Mouse (Mus musculus) thymus, postnatal 10 days (tissue): Measurements from ENCODE around the gene Npr3.
"Not testable (repeated sequence)": the region's sequence is repeated elsewhere in the genome, so short reads cannot be mapped to it uniquely, and the experiment has no call there.

ENCODE experiments used
- DNase-seq, 2 experiments: peaks; one replicate each; pipeline ENCODE4 v3.0.0; 2021; ENCODE audit warnings: low spot score in 2 of 2

Npr3 gene

GRCm38 (mm10) chr15:11882508-11883205 lies 24.4 kb downstream of the Npr3 start:
- DNase-seq: no peak

- no peak for DNase-seq
Observed at GRCm38 (mm10) chr15:11881822-11882221, 25.3 kb downstream of the Npr3 start.

GRCm38 (mm10) chr15:11878334-11878733 lies 28.8 kb downstream of the Npr3 start:
- no peak for DNase-seq

GRCm38 (mm10) chr15:11877273-11877672 lies 29.8 kb downstream of the Npr3 start:
- no peak for DNase-seq

- no peak for DNase-seq
Observed at GRCm38 (mm10) chr15:11866918-11867317, 40.2 kb downstream of the Npr3 start.

- no peak for DNase-seq
Observed at GRCm38 (mm10) chr15:11863540-11863818, 43.6 kb downstream of the Npr3 start.

- DNase-seq: no peak
Observed at GRCm38 (mm10) chr15:11862785-11863539, 44.1 kb downstream of the Npr3 start.

GRCm38 (mm10) chr15:11862253-11862652 lies 44.8 kb downstream of the Npr3 start:
- DNase-seq: no peak

- DNase-seq: no peak
Observed at GRCm38 (mm10) chr15:11860259-11860658, 46.8 kb downstream of the Npr3 start.

GRCm38 (mm10) chr15:11859829-11860228 lies 47.3 kb downstream of the Npr3 start:
- DNase-seq: no peak

- no peak for DNase-seq
Observed at GRCm38 (mm10) chr15:11858411-11858810, 48.7 kb downstream of the Npr3 start.

- no peak for DNase-seq
Observed at GRCm38 (mm10) chr15:11845204-11846062, 61.7 kb downstream of the Npr3 start.

- DNase-seq: no peak
Observed at GRCm38 (mm10) chr15:11844115-11844514, 63.0 kb downstream of the Npr3 start.

- no peak for DNase-seq
Observed at GRCm38 (mm10) chr15:11841828-11842227, 65.3 kb downstream of the Npr3 start.

- DNase-seq: no peak
Observed at GRCm38 (mm10) chr15:11835913-11836312, 71.2 kb downstream of the Npr3 start.

- not testable (repeated sequence) for DNase-seq
Observed at GRCm38 (mm10) chr15:11822347-11822746, 84.7 kb downstream of the Npr3 start.

- no peak for DNase-seq
Observed at GRCm38 (mm10) chr15:11815551-11815950, 91.5 kb downstream of the Npr3 start.

- no peak for DNase-seq
Observed at GRCm38 (mm10) chr15:11803576-11803975, 103.5 kb downstream of the Npr3 start.

- no peak for DNase-seq
Observed at GRCm38 (mm10) chr15:11801863-11802722, 105.0 kb downstream of the Npr3 start.

- no peak for DNase-seq
Observed at GRCm38 (mm10) chr15:11794632-11795031, 112.5 kb downstream of the Npr3 start.
